Comparison of ENCODE assay signal across 9 mouse cellular contexts in genomic region chr1:89015385-89015784, GRCm38 (mm10). TPM values are rescaled to one million over a fixed set of nuclear protein-coding genes. Genes with fewer than 3 reads are reported as not detected.
A peak's percentile ranks its signal among the peaks of the same experiment; 100 is the strongest.
DNase-seq lines count a peak whose midpoint lies in the region; ATAC-seq and TF ChIP-seq lines count a peak whose summit lies in the region.
"Had no signal": no experiment of that assay in that cellular context is flagged by ENCODE, and none has a peak within 500 bp of the region (broad histone marks: within the 10 kb centered on the region; RNA-seq: fewer than 3 reads in every experiment).

No protein-coding gene starts in this region.

- no peak overlapping the region for H3K9ac ChIP-seq in hindbrain, embryonic 16.5 days (ENCODE audit: low read depth, low read length)
- H3K9ac ChIP-seq in hindbrain, embryonic 12.5 days = no peak overlapping the region
- 0 out of 2 replicates have a peak overlapping the region, but pooled peaks have one; percentile 15 for H3K9ac ChIP-seq in embryonic facial prominence, embryonic 14.5 days (ENCODE audit: low read depth, low read length)
- H3K9ac ChIP-seq in limb, embryonic 11.5 days (ENCODE audit: low read length) = no peak overlapping the region
- H3K9ac ChIP-seq in forebrain, embryonic 12.5 days = no peak overlapping the region

- no peak for ATAC-seq in hindbrain, embryonic 16.5 days
- no peak for ATAC-seq in hindbrain, embryonic 12.5 days (ENCODE audit: low FRiP score)
- peak; percentile 77; the same call in 1 of the 2 replicates for ATAC-seq in embryonic facial prominence, embryonic 14.5 days (ENCODE audit: low read depth)
- no peak for ATAC-seq in limb, embryonic 11.5 days (ENCODE audit: insufficient number of reproducible peaks, low FRiP score, low TSS enrichment, low read depth)
- no peak for ATAC-seq in forebrain, embryonic 12.5 days (ENCODE audit: low FRiP score)

- no peaks in the 10 kb centered on the region for H3K4me1 ChIP-seq in hindbrain, embryonic 16.5 days (ENCODE audit: control insufficient read depth, insufficient read depth, low read depth, low read length)
- no peaks in the 10 kb centered on the region for H3K4me1 ChIP-seq in hindbrain, embryonic 12.5 days
- H3K4me1 ChIP-seq in embryonic facial prominence, embryonic 14.5 days (ENCODE audit: control insufficient read depth, insufficient read depth, low read length) = peaks cover 15% of the 10 kb centered on the region
- peaks cover 4% of the 10 kb centered on the region; the same call in 1 of the 2 replicates for H3K4me1 ChIP-seq in limb, embryonic 11.5 days (ENCODE audit: control insufficient read depth, insufficient read depth, low read length)
- peaks cover 2% of the 10 kb centered on the region; the same call in 1 of the 2 replicates for H3K4me1 ChIP-seq in small intestine, adult 2 months (ENCODE audit: control insufficient read depth, insufficient read depth, insufficient read length, low read length)
- H3K4me1 ChIP-seq in forebrain, embryonic 12.5 days = peaks cover 6% of the 10 kb centered on the region

- 46% methylated on average over 12 of the region's 12 CpGs for WGBS in hindbrain, embryonic 16.5 days
- WGBS in hindbrain, embryonic 12.5 days = 53% methylated on average over 12 of the region's 12 CpGs
- 21% methylated on average over 12 of the region's 12 CpGs for WGBS in embryonic facial prominence, embryonic 14.5 days
- WGBS in limb, embryonic 11.5 days = 27% methylated on average over 12 of the region's 12 CpGs
- 6% methylated on average over 12 of the region's 12 CpGs for WGBS in small intestine, adult 2 months
- 51% methylated on average over 12 of the region's 12 CpGs for WGBS in forebrain, embryonic 12.5 days

- no peak for TF ChIP-seq CTCF in small intestine, adult 2 months (IDR thresholded peaks at IDR 0.05; ENCODE audit: extremely low read depth, insufficient read length, insufficient replicate concordance, low read depth, low read length)

- peak overlapping the region; percentile 12; the same call in 1 of the 2 replicates for H3K4me2 ChIP-seq in hindbrain, embryonic 16.5 days (ENCODE audit: low read length)
- no peak overlapping the region for H3K4me2 ChIP-seq in hindbrain, embryonic 12.5 days (replicated peaks)
- H3K4me2 ChIP-seq in embryonic facial prominence, embryonic 14.5 days (ENCODE audit: low read depth, low read length) = peak overlapping the region; percentile 28
- no peak overlapping the region for H3K4me2 ChIP-seq in limb, embryonic 11.5 days (ENCODE audit: low read depth, severe bottlenecking)
- no peak overlapping the region for H3K4me2 ChIP-seq in forebrain, embryonic 12.5 days

- no peak overlapping the region for H3K27ac ChIP-seq in hindbrain, embryonic 16.5 days (ENCODE audit: low read depth, low read length)
- no peak overlapping the region for H3K27ac ChIP-seq in hindbrain, embryonic 12.5 days
- no peak overlapping the region for H3K27ac ChIP-seq in embryonic facial prominence, embryonic 14.5 days (replicated peaks; ENCODE audit: low read depth, low read length)
- no peak overlapping the region for H3K27ac ChIP-seq in limb, embryonic 11.5 days (replicated peaks; ENCODE audit: low read depth, low read length)
- H3K27ac ChIP-seq in small intestine, adult 2 months (ENCODE audit: insufficient read depth, low read depth, low read length) = peak overlapping the region; percentile 84
- H3K27ac ChIP-seq in forebrain, embryonic 12.5 days = no peak overlapping the region

- H3K36me3 ChIP-seq in hindbrain, embryonic 16.5 days (ENCODE audit: control insufficient read depth, insufficient read depth, low read length) = no peaks in the 10 kb centered on the region
- no peaks in the 10 kb centered on the region for H3K36me3 ChIP-seq in hindbrain, embryonic 12.5 days
- H3K36me3 ChIP-seq in embryonic facial prominence, embryonic 14.5 days (ENCODE audit: control insufficient read depth, insufficient read depth, low read length) = no peaks in the 10 kb centered on the region
- no peaks in the 10 kb centered on the region for H3K36me3 ChIP-seq in limb, embryonic 11.5 days (ENCODE audit: control insufficient read depth, insufficient read depth, low read length)
- no peaks in the 10 kb centered on the region for H3K36me3 ChIP-seq in small intestine, adult 2 months (ENCODE audit: control insufficient read depth, insufficient read depth, low read length)
- no peaks in the 10 kb centered on the region for H3K36me3 ChIP-seq in forebrain, embryonic 12.5 days (replicated peaks)

- DNase-seq in embryonic facial prominence, embryonic 14.5 days (ENCODE audit: low spot score) = peak; percentile 76
- peak; percentile 45 for DNase-seq in limb, embryonic 11.5 days (ENCODE audit: low spot score)
- no peak for DNase-seq in frontal cortex, postnatal 25 days (ENCODE audit: low spot score in 2 of 2)
- DNase-seq in layer of hippocampus, adult 18-20 months (ENCODE audit: low spot score in 2 of 2) = no peak

- no peaks in the 10 kb centered on the region for H3K9me3 ChIP-seq in hindbrain, embryonic 16.5 days (ENCODE audit: control insufficient read depth, low read length)
- no peaks in the 10 kb centered on the region for H3K9me3 ChIP-seq in hindbrain, embryonic 12.5 days (replicated peaks)
- no peaks in the 10 kb centered on the region for H3K9me3 ChIP-seq in embryonic facial prominence, embryonic 14.5 days (ENCODE audit: control insufficient read depth, low read length)
- H3K9me3 ChIP-seq in limb, embryonic 11.5 days (ENCODE audit: control insufficient read depth, low read length) = no peaks in the 10 kb centered on the region
- H3K9me3 ChIP-seq in forebrain, embryonic 12.5 days = no peaks in the 10 kb centered on the region

- H3K4me3 ChIP-seq in hindbrain, embryonic 16.5 days (ENCODE audit: low read length) = no peak overlapping the region
- no peak overlapping the region for H3K4me3 ChIP-seq in hindbrain, embryonic 12.5 days
- no peak overlapping the region for H3K4me3 ChIP-seq in embryonic facial prominence, embryonic 14.5 days (ENCODE audit: low read depth, low read length)
- no peak overlapping the region for H3K4me3 ChIP-seq in limb, embryonic 11.5 days (ENCODE audit: low read depth, low read length)
- H3K4me3 ChIP-seq in small intestine, adult 2 months (ENCODE audit: low read depth, low read length) = peak overlapping the region; percentile 42
- H3K4me3 ChIP-seq in forebrain, embryonic 12.5 days (replicated peaks) = no peak overlapping the region

- H3K27me3 ChIP-seq in hindbrain, embryonic 16.5 days (replicated peaks; ENCODE audit: control insufficient read depth, insufficient read depth, low read length) = no peaks in the 10 kb centered on the region
- H3K27me3 ChIP-seq in hindbrain, embryonic 12.5 days = no peaks in the 10 kb centered on the region
- no peaks in the 10 kb centered on the region for H3K27me3 ChIP-seq in embryonic facial prominence, embryonic 14.5 days (replicated peaks; ENCODE audit: control insufficient read depth, insufficient read depth, low read length)
- no peaks in the 10 kb centered on the region for H3K27me3 ChIP-seq in limb, embryonic 11.5 days (ENCODE audit: control insufficient read depth, insufficient read depth, low read length)
- no peaks in the 10 kb centered on the region for H3K27me3 ChIP-seq in small intestine, adult 2 months (ENCODE audit: control insufficient read depth, insufficient read depth, low read length)
- H3K27me3 ChIP-seq in forebrain, embryonic 12.5 days = no peaks in the 10 kb centered on the region

- no peak for TF ChIP-seq POLR2A in small intestine, adult 2 months (IDR thresholded peaks at IDR 0.05; ENCODE audit: low read depth, low read length)

RNA-seq across cellular contexts. Expression of gene Sh3bp4, which starts 54.8 kb away (rescaled TPM):
- polyA plus RNA-seq in hindbrain, embryonic 16.5 days (2015; fragmentation: Nextera tagmentation; extraction: Ambion mirVana) = 13.7 and 17.0 TPM in 2 replicates
- 28.0 and 31.4 TPM in 2 replicates for polyA plus RNA-seq in hindbrain, embryonic 12.5 days (2016; fragmentation: Nextera tagmentation; extraction: Ambion mirVana)
- 23.1 and 24.0 TPM in 2 replicates for polyA plus RNA-seq in embryonic facial prominence, embryonic 14.5 days (2014; fragmentation: Nextera tagmentation; extraction: Ambion mirVana)
- polyA plus RNA-seq in limb, embryonic 11.5 days (2014; fragmentation: Nextera tagmentation; extraction: Ambion mirVana) = 20.2 and 20.6 TPM in 2 replicates
- polyA plus RNA-seq in small intestine, adult 2 months (2012; rRNA removed) = 4.2 and 5.5 TPM in 2 replicates
- 10 to 100 TPM; 23.4 to 23.6 TPM for total RNA-seq in layer of hippocampus, adult 18-20 months (2021)
- polyA plus RNA-seq in forebrain, embryonic 12.5 days (2016; fragmentation: Nextera tagmentation; extraction: Ambion mirVana) = 26.5 and 27.1 TPM in 2 replicates
- total RNA-seq: MEL had no signal

Comparison
In these comparisons a context has a peak if more than half of its experiments do, and no peak if none do; other contexts are left out.
1. H3K4me2 ChIP-seq: peak in hindbrain, embryonic 16.5 days (single experiment) and embryonic facial prominence, embryonic 14.5 days (single experiment); none in hindbrain, embryonic 12.5 days (single experiment), limb, embryonic 11.5 days (single experiment) and forebrain, embryonic 12.5 days (single experiment).
2. DNase-seq: peak in embryonic facial prominence, embryonic 14.5 days (single experiment) and limb, embryonic 11.5 days (single experiment); none in frontal cortex, postnatal 25 days (0 of 2) and layer of hippocampus, adult 18-20 months (0 of 2).